Mouse (Mus musculus): ENCODE data around the gene Rsph9. TPM values are rescaled to one million over a fixed set of nuclear protein-coding genes. Genes with fewer than 3 reads are reported as not detected.
A peak's percentile ranks its signal among the peaks of the same experiment; 100 is the strongest.

Rsph9 gene
- polyA plus RNA-seq, 1 experiment from 2014 or later, result 9.5 TPM

GRCm38 (mm10) chr17:46077921-46078534 lies 66.0 kb downstream of the Rsph9 start:
- no peak for ATAC-seq (ENCODE audit: insufficient number of reproducible peaks, insufficient read depth, low FRiP score, low TSS enrichment, low read depth)
- no peaks in the 10 kb centered on the region for H3K27me3 ChIP-seq
- peaks cover 33% of the 10 kb centered on the region for H3K4me1 ChIP-seq (replicated peaks)
- H3K9me3 ChIP-seq, result 0 out of 2 replicates have a peak, but pooled peaks cover 6% of the 10 kb centered on the region
- H3K4me3 ChIP-seq (replicated peaks), result no peak overlapping the region
- WGBS, result 93% methylated on average over 12 of the region's 12 CpGs
- no peak overlapping the region for H3K27ac ChIP-seq
- H3K9ac ChIP-seq (replicated peaks), result no peak overlapping the region
- no peak overlapping the region for H3K4me2 ChIP-seq
- H3K36me3 ChIP-seq, result no peaks in the 10 kb centered on the region

- Histone ChIP-seq H3K9me3 (0 out of 2 replicates have a peak, but pooled peaks cover 6% of the 10 kb centered on the region), H3K4me1 (replicated peaks) (peaks cover 28% of the 10 kb centered on the region), H3K27me3 (no peaks in the 10 kb centered on the region), H3K36me3 (no peaks in the 10 kb centered on the region), H3K4me3 (replicated peaks) (no peak overlapping the region), H3K4me2 (no peak overlapping the region), H3K27ac (no peak overlapping the region), H3K9ac (replicated peaks) (no peak overlapping the region)
- WGBS, result 43% methylated on average over 1 of the region's 1 CpGs
- ATAC-seq (ENCODE audit: insufficient number of reproducible peaks, insufficient read depth, low FRiP score, low TSS enrichment, low read depth), result no peak
Observed at GRCm38 (mm10) chr17:46076260-46076551, 67.8 kb downstream of the Rsph9 start.

GRCm38 (mm10) chr17:46075551-46076259 lies 68.3 kb downstream of the Rsph9 start:
- 0 out of 2 replicates have a peak, but pooled peaks cover 6% of the 10 kb centered on the region for H3K9me3 ChIP-seq
- no peaks in the 10 kb centered on the region for H3K27me3 ChIP-seq
- peaks cover 28% of the 10 kb centered on the region for H3K4me1 ChIP-seq (replicated peaks)
- no peak overlapping the region for H3K4me3 ChIP-seq (replicated peaks)
- no peaks in the 10 kb centered on the region for H3K36me3 ChIP-seq
- H3K27ac ChIP-seq, result 0 out of 2 replicates have a peak overlapping the region, but pooled peaks have one; percentile 18
- 74% methylated on average over 5 of the region's 5 CpGs for WGBS
- no peak for ATAC-seq (ENCODE audit: insufficient number of reproducible peaks, insufficient read depth, low FRiP score, low TSS enrichment, low read depth)
- no peak overlapping the region for H3K9ac ChIP-seq (replicated peaks)
- H3K4me2 ChIP-seq, result no peak overlapping the region

GRCm38 (mm10) chr17:46075116-46075485 lies 68.9 kb downstream of the Rsph9 start:
- Histone ChIP-seq H3K4me3 (replicated peaks) (no peak overlapping the region), H3K4me2 (no peak overlapping the region), H3K27ac (0 out of 2 replicates have a peak overlapping the region, but pooled peaks have one; percentile 18), H3K36me3 (no peaks in the 10 kb centered on the region), H3K4me1 (replicated peaks) (peaks cover 26% of the 10 kb centered on the region), H3K9me3 (0 out of 2 replicates have a peak, but pooled peaks cover 6% of the 10 kb centered on the region), H3K9ac (replicated peaks) (no peak overlapping the region), H3K27me3 (no peaks in the 10 kb centered on the region)
- 52% methylated on average over 3 of the region's 3 CpGs for WGBS
- no peak for ATAC-seq (ENCODE audit: insufficient number of reproducible peaks, insufficient read depth, low FRiP score, low TSS enrichment, low read depth)

- Histone ChIP-seq H3K4me3 (replicated peaks) (peak overlapping the region; percentile 24), H3K4me2 (peak overlapping the region; percentile 48), H3K27me3 (no peaks in the 10 kb centered on the region), H3K36me3 (no peaks in the 10 kb centered on the region), H3K4me1 (replicated peaks) (peaks cover 31% of the 10 kb centered on the region), H3K9ac (replicated peaks) (no peak overlapping the region), H3K27ac (peak overlapping the region; percentile 59), H3K9me3 (0 out of 2 replicates have a peak, but pooled peaks cover 6% of the 10 kb centered on the region)
- WGBS, result 39% methylated on average over 7 of the region's 7 CpGs
- no peak for ATAC-seq (ENCODE audit: insufficient number of reproducible peaks, insufficient read depth, low FRiP score, low TSS enrichment, low read depth)
Observed at GRCm38 (mm10) chr17:46074398-46075115, 69.5 kb downstream of the Rsph9 start.

GRCm38 (mm10) chr17:46073730-46074301 lies 70.2 kb downstream of the Rsph9 start:
- peak overlapping the region; percentile 59 for H3K27ac ChIP-seq
- peak overlapping the region; percentile 48 for H3K4me2 ChIP-seq
- 0 out of 2 replicates have a peak, but pooled peaks cover 1% of the 10 kb centered on the region for H3K9me3 ChIP-seq
- H3K4me1 ChIP-seq (replicated peaks), result peaks cover 34% of the 10 kb centered on the region
- peak; percentile 92 for ATAC-seq (ENCODE audit: insufficient number of reproducible peaks, insufficient read depth, low FRiP score, low TSS enrichment, low read depth)
- no peaks in the 10 kb centered on the region for H3K27me3 ChIP-seq
- H3K9ac ChIP-seq (replicated peaks), result no peak overlapping the region
- peak overlapping the region; percentile 24 for H3K4me3 ChIP-seq (replicated peaks)
- no peaks in the 10 kb centered on the region for H3K36me3 ChIP-seq
- WGBS, result 23% methylated on average over 23 of the region's 23 CpGs

Other genes starting within 250 kb of the Rsph9 start
- 6.2 TPM in 2 replicates for gene Vegfa, start 111.8 kb downstream of the Rsph9 start, polyA plus RNA-seq (2016; fragmentation: Nextera tagmentation; extraction: Ambion mirVana)
- 143 and 144 TPM in 2 replicates for gene Mrps18a, start 33.2 kb downstream of the Rsph9 start, polyA plus RNA-seq (2016; fragmentation: Nextera tagmentation; extraction: Ambion mirVana)
- 36.1 and 36.4 TPM in 2 replicates for gene Mad2l1bp, start 9.3 kb upstream of the Rsph9 start, polyA plus RNA-seq (2016; fragmentation: Nextera tagmentation; extraction: Ambion mirVana)
- 46.5 and 51.0 TPM in 2 replicates for gene Gtpbp2, start 16.8 kb upstream of the Rsph9 start, polyA plus RNA-seq (2016; fragmentation: Nextera tagmentation; extraction: Ambion mirVana)
- 15.4 and 16.0 TPM in 2 replicates for gene Polh, start 58.4 kb upstream of the Rsph9 start, polyA plus RNA-seq (2016; fragmentation: Nextera tagmentation; extraction: Ambion mirVana)
- gene Xpo5, start 58.6 kb upstream of the Rsph9 start, polyA plus RNA-seq (2016; fragmentation: Nextera tagmentation; extraction: Ambion mirVana), result 61.6 and 63.1 TPM in 2 replicates
- gene Polr1c, start 103.8 kb upstream of the Rsph9 start, polyA plus RNA-seq (2016; fragmentation: Nextera tagmentation; extraction: Ambion mirVana), result 109 and 111 TPM in 2 replicates
- gene Yipf3, start 103.9 kb upstream of the Rsph9 start, polyA plus RNA-seq (2016; fragmentation: Nextera tagmentation; extraction: Ambion mirVana), result 65.6 and 73.5 TPM in 2 replicates
- 0.60 and 0.65 TPM in 2 replicates for gene Lrrc73, start 109.3 kb upstream of the Rsph9 start, polyA plus RNA-seq (2016; fragmentation: Nextera tagmentation; extraction: Ambion mirVana)
- gene Tjap1, start 138.8 kb upstream of the Rsph9 start, polyA plus RNA-seq (2016; fragmentation: Nextera tagmentation; extraction: Ambion mirVana), result 59.9 and 62.8 TPM in 2 replicates
- gene Dlk2, start 153.2 kb upstream of the Rsph9 start, polyA plus RNA-seq (2016; fragmentation: Nextera tagmentation; extraction: Ambion mirVana), result 3.8 and 4.8 TPM in 2 replicates
- gene Abcc10, start 184.1 kb upstream of the Rsph9 start, polyA plus RNA-seq (2016; fragmentation: Nextera tagmentation; extraction: Ambion mirVana), result 7.7 and 8.2 TPM in 2 replicates
- 16.5 and 17.7 TPM in 2 replicates for gene Zfp318, start 239.5 kb upstream of the Rsph9 start, polyA plus RNA-seq (2016; fragmentation: Nextera tagmentation; extraction: Ambion mirVana)